Comparison of ENCODE assay signal across 15 mouse cellular contexts in genomic region chr2:173499612-173500011, GRCm38 (mm10).
DNase-seq lines count a peak whose midpoint lies in the region.
"Had no signal": no experiment of that assay in that cellular context is flagged by ENCODE, and none has a peak within 500 bp of the region (broad histone marks: within the 10 kb centered on the region; RNA-seq: fewer than 3 reads in every experiment).

No protein-coding gene starts in this region.

- peak; percentile 8 for DNase-seq in heart, adult 11 months
- DNase-seq in heart, adult 9 months (ENCODE audit: low spot score in 2 of 2) = no peak
- DNase-seq in testis, postnatal 10 days (ENCODE audit: low spot score) = peak; percentile 13
- DNase-seq in testis, postnatal 14 days (ENCODE audit: low spot score) = no peak
- DNase-seq in 416B (ENCODE audit: low read depth) = peak; percentile 20
- no peak for DNase-seq in embryo, embryonic 9.5 days (ENCODE audit: extremely low spot score)
- DNase-seq: adrenal gland, adult 8-10 months; adrenal gland, postnatal 14 days; adrenal gland, postnatal 36 days; cerebellum, adult 11-12 months; cerebellum, adult 2 months; cerebellum, adult 9-10 months; cerebellum, postnatal 10 days; cerebellum, postnatal 25 days; forebrain, postnatal 0 days had no signal

Comparison
In these comparisons a context has a peak if more than half of its experiments do, and no peak if none do; other contexts are left out.
1. DNase-seq: peak in heart, adult 11 months (single experiment), testis, postnatal 10 days (single experiment) and 416B (single experiment); none in heart, adult 9 months (0 of 2), testis, postnatal 14 days (single experiment) and embryo, embryonic 9.5 days (single experiment).